Mouse (Mus musculus): ENCODE measurements around the gene Gphb5. TPM values are rescaled to one million over a fixed set of nuclear protein-coding genes. Genes with fewer than 3 reads are reported as not detected.

Gphb5 gene
- total and polyA plus RNA-seq, 2 experiments from 2014 or later = not detected

DNA sequence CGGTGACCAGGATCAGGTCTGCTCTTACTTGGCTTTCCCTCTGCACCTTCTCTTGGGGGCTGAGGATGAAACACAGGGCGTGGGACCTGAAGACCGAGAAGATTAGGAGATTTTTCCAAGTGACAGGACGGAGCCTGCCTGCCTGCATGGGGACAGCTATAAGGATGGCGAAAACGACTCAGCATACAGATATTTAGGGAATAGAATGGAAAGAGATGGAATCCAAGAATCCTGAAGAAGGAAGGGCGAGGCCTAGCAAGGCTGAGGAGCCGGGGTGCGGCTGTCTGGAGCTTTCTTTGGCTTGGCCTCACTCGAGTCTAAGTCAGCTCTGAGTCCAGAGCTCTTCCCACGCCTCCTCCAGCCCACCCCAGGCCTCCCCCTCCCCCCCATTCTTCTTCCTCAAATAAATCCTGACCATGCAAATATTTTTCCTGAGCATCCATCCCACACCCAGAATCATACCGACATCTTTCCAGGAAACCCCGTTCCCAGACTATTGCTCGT lies 50.9 kb downstream of the Gphb5 start:
- Histone ChIP-seq H3K4me3 (ENCODE audit: low read length) (no peak overlapping the region), H3K4me2 (ENCODE audit: low read depth, low read length) (no peak overlapping the region), H3K4me1 (ENCODE audit: insufficient read depth, low read length) (no peaks in the 10 kb centered on the region), H3K27me3 (ENCODE audit: insufficient read depth, low read length) (no peaks in the 10 kb centered on the region), H3K36me3 (ENCODE audit: insufficient read depth, low read length) (no peaks in the 10 kb centered on the region), H3K9ac (replicated peaks; ENCODE audit: low read length) (no peak overlapping the region), H3K9me3 (ENCODE audit: low read length) (no peaks in the 10 kb centered on the region), H3K27ac (no peak overlapping the region)
- WGBS = 86% methylated on average over 14 of the region's 14 CpGs
- no peak for DNase-seq (ENCODE audit: low spot score)
- TF ChIP-seq CTCF (IDR thresholded peaks at IDR 0.05; ENCODE audit: low read depth) = no peak
- no peak for ATAC-seq

DNA sequence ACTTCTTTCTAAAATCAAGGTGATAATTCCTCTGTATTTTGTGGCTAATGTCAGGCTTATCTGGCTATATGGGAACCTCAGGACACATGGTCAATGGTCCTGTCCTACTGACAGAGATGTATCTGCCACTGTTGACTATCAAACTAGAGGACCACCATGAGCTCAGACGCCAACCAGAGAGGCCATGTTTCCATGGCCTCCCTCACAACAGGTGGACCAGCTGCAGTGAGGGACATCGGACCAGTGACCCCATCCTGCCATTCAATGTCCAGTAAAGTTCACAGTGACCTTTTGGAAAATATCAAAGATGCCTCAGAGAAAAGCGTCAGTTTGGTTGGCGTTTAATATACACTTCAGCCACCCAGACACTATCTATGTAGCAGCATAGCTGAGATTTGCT lies 52.2 kb downstream of the Gphb5 start:
- ATAC-seq (no peak), DNase-seq (ENCODE audit: low spot score) (no peak)
- WGBS = 94% methylated on average over 4 of the region's 4 CpGs
- H3K4me1 ChIP-seq (ENCODE audit: insufficient read depth, low read length) = no peaks in the 10 kb centered on the region
- no peak overlapping the region for H3K9ac ChIP-seq (replicated peaks; ENCODE audit: low read length)
- no peaks in the 10 kb centered on the region for H3K9me3 ChIP-seq (ENCODE audit: low read length)
- no peak for TF ChIP-seq CTCF (IDR thresholded peaks at IDR 0.05; ENCODE audit: low read depth)
- H3K27ac ChIP-seq = no peak overlapping the region
- H3K36me3 ChIP-seq (ENCODE audit: insufficient read depth, low read length) = no peaks in the 10 kb centered on the region
- no peaks in the 10 kb centered on the region for H3K27me3 ChIP-seq (ENCODE audit: insufficient read depth, low read length)
- no peak overlapping the region for H3K4me3 ChIP-seq (ENCODE audit: low read length)
- no peak overlapping the region for H3K4me2 ChIP-seq (ENCODE audit: low read depth, low read length)

DNA sequence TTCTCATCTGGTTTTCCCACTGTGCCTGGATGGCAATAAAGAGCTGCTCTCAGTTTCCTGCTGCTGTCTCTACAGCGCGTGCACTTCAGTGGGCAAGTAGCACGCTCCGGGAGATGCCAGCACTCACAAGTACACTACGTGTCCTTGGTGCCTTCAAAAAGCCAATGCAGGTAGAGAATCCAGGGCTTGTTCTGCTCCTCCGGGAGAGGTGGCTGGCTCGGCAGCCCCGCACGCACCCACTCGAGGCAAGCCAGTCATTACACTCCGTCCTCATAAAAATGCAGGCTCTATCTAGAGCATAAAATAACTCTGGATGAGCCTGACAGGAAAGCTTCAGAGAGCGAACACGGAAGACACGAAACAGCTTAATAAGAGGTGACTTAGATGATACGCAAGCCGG lies 54.1 kb downstream of the Gphb5 start:
- DNase-seq (ENCODE audit: low spot score) = no peak
- 83% methylated on average over 16 of the region's 16 CpGs for WGBS
- TF ChIP-seq CTCF (IDR thresholded peaks at IDR 0.05; ENCODE audit: low read depth) = no peak
- Histone ChIP-seq H3K27ac (no peak overlapping the region), H3K9me3 (ENCODE audit: low read length) (no peaks in the 10 kb centered on the region), H3K4me3 (ENCODE audit: low read length) (no peak overlapping the region), H3K36me3 (ENCODE audit: insufficient read depth, low read length) (no peaks in the 10 kb centered on the region), H3K9ac (replicated peaks; ENCODE audit: low read length) (no peak overlapping the region), H3K27me3 (ENCODE audit: insufficient read depth, low read length) (no peaks in the 10 kb centered on the region), H3K4me1 (ENCODE audit: insufficient read depth, low read length) (no peaks in the 10 kb centered on the region), H3K4me2 (ENCODE audit: low read depth, low read length) (no peak overlapping the region)
- ATAC-seq = no peak

Other genes starting within 250 kb of the Gphb5 start
- 7.4 and 7.5 TPM in 2 replicates for gene Kcnh5, start 239.4 kb downstream of the Gphb5 start, total RNA-seq (2014; rRNA removed)
- 2.7 and 3.1 TPM in 2 replicates for gene Kcnh5, start 239.4 kb downstream of the Gphb5 start, polyA plus RNA-seq (2015; fragmentation: Nextera tagmentation; extraction: Ambion mirVana)
- gene Rhoj, start 108.5 kb downstream of the Gphb5 start, total RNA-seq (2014; rRNA removed) = 27.2 and 37.6 TPM in 2 replicates
- 16.5 and 18.9 TPM in 2 replicates for gene Rhoj, start 108.5 kb downstream of the Gphb5 start, polyA plus RNA-seq (2015; fragmentation: Nextera tagmentation; extraction: Ambion mirVana)
- 26.7 and 34.0 TPM in 2 replicates for gene Ppp2r5e, start 179.5 kb upstream of the Gphb5 start, total RNA-seq (2014; rRNA removed)
- gene Ppp2r5e, start 179.5 kb upstream of the Gphb5 start, polyA plus RNA-seq (2015; fragmentation: Nextera tagmentation; extraction: Ambion mirVana) = 23.4 and 25.2 TPM in 2 replicates

Data from hindbrain, postnatal 0 days (tissue).